14 mouse cellular contexts compared by ENCODE assay signal in genomic region chr12:102601847-102602246, GRCm38 (mm10). TPM values are rescaled to one million over a fixed set of nuclear protein-coding genes. Genes with fewer than 3 reads are reported as not detected.
DNase-seq lines count a peak whose midpoint lies in the region; ATAC-seq lines count a peak whose summit lies in the region.
"Had no signal": no experiment of that assay in that cellular context is flagged by ENCODE, and none has a peak within 500 bp of the region (broad histone marks: within the 10 kb centered on the region; RNA-seq: fewer than 3 reads in every experiment).

No protein-coding gene starts in this region.

- H3K36me3 ChIP-seq in embryonic facial prominence, embryonic 12.5 days = peaks cover 5% of the 10 kb centered on the region; the same call in 1 of the 2 replicates
- H3K36me3 ChIP-seq in hindbrain, embryonic 14.5 days (replicated peaks; ENCODE audit: control insufficient read depth, insufficient read depth) = no peaks in the 10 kb centered on the region
- no peaks in the 10 kb centered on the region for H3K36me3 ChIP-seq in midbrain, embryonic 14.5 days (ENCODE audit: control insufficient read depth, insufficient read depth, low read length)

- WGBS in embryonic facial prominence, embryonic 12.5 days = 21% methylated on average over 8 of the region's 8 CpGs
- WGBS in hindbrain, embryonic 14.5 days = 29% methylated on average over 8 of the region's 8 CpGs
- 25% methylated on average over 8 of the region's 8 CpGs for WGBS in midbrain, embryonic 14.5 days

- ATAC-seq in embryonic facial prominence, embryonic 12.5 days (ENCODE audit: insufficient number of reproducible peaks, insufficient read depth, low FRiP score, low TSS enrichment) = no peak
- ATAC-seq in hindbrain, embryonic 14.5 days (ENCODE audit: low FRiP score) = no peak
- no peak for ATAC-seq in midbrain, embryonic 14.5 days (ENCODE audit: low FRiP score, low TSS enrichment)
- no peak for ATAC-seq in monocyte, adult 5-6 weeks (replicated peaks; ENCODE audit: insufficient number of reproducible peaks, low FRiP score, low TSS enrichment, poor library complexity, severe bottlenecking)
- ATAC-seq: activated CD4-positive, CD25-positive, alpha-beta regulatory T cell, adult 4 months had no signal

- H3K27me3 ChIP-seq in embryonic facial prominence, embryonic 12.5 days = no peaks in the 10 kb centered on the region
- no peaks in the 10 kb centered on the region for H3K27me3 ChIP-seq in hindbrain, embryonic 14.5 days (ENCODE audit: control insufficient read depth, insufficient read depth, low read length)
- no peaks in the 10 kb centered on the region for H3K27me3 ChIP-seq in midbrain, embryonic 14.5 days (ENCODE audit: control insufficient read depth, insufficient read depth, low read length)

- peaks cover 33% of the 10 kb centered on the region for H3K4me1 ChIP-seq in embryonic facial prominence, embryonic 12.5 days
- peaks cover 15% of the 10 kb centered on the region; the same call in 1 of the 2 replicates for H3K4me1 ChIP-seq in hindbrain, embryonic 14.5 days (replicated peaks; ENCODE audit: control insufficient read depth, insufficient read depth, low read length)
- H3K4me1 ChIP-seq in midbrain, embryonic 14.5 days (ENCODE audit: control insufficient read depth, insufficient read depth, low read length) = peaks cover 17% of the 10 kb centered on the region; the same call in 1 of the 2 replicates

- H3K4me2 ChIP-seq in embryonic facial prominence, embryonic 12.5 days (replicated peaks) = no peak overlapping the region
- no peak overlapping the region for H3K4me2 ChIP-seq in hindbrain, embryonic 14.5 days (replicated peaks)
- H3K4me2 ChIP-seq in midbrain, embryonic 14.5 days (ENCODE audit: low read length) = no peak overlapping the region
- H3K4me2 ChIP-seq: heart, embryonic 11.5 days had no signal

- H3K4me3 ChIP-seq in embryonic facial prominence, embryonic 12.5 days = no peak overlapping the region
- no peak overlapping the region for H3K4me3 ChIP-seq in hindbrain, embryonic 14.5 days (replicated peaks; ENCODE audit: low read length)
- no peak overlapping the region for H3K4me3 ChIP-seq in midbrain, embryonic 14.5 days (replicated peaks; ENCODE audit: low read depth, low read length)
- H3K4me3 ChIP-seq: gastrocnemius, adult 2 months had no signal

- no peak overlapping the region for H3K9ac ChIP-seq in embryonic facial prominence, embryonic 12.5 days
- H3K9ac ChIP-seq in hindbrain, embryonic 14.5 days = 0 out of 2 replicates have a peak overlapping the region, but pooled peaks have one; percentile 3
- no peak overlapping the region for H3K9ac ChIP-seq in midbrain, embryonic 14.5 days (replicated peaks; ENCODE audit: low read length)

- 0 out of 2 replicates have a peak, but pooled peaks cover 4% of the 10 kb centered on the region for H3K9me3 ChIP-seq in embryonic facial prominence, embryonic 12.5 days
- no peaks in the 10 kb centered on the region for H3K9me3 ChIP-seq in hindbrain, embryonic 14.5 days (ENCODE audit: control insufficient read depth, low read length)
- H3K9me3 ChIP-seq in midbrain, embryonic 14.5 days (ENCODE audit: control insufficient read depth, low read length) = no peaks in the 10 kb centered on the region

- peak overlapping the region; percentile 58 for H3K27ac ChIP-seq in embryonic facial prominence, embryonic 12.5 days
- no peak overlapping the region for H3K27ac ChIP-seq in hindbrain, embryonic 14.5 days
- peak overlapping the region; percentile 6; the same call in 1 of the 2 replicates for H3K27ac ChIP-seq in midbrain, embryonic 14.5 days (replicated peaks; ENCODE audit: low read depth, low read length)
- H3K27ac ChIP-seq: gastrocnemius, adult 2 months had no signal

- peak; percentile 45 for DNase-seq in cerebellum, adult 9-11 months
- no peak for DNase-seq in cerebellum, adult 11 months
- DNase-seq in hindbrain, embryonic 14.5 days (ENCODE audit: low spot score) = no peak
- DNase-seq in midbrain, embryonic 14.5 days = no peak
- DNase-seq in spleen, postnatal 4 days (ENCODE audit: low spot score in 2 of 2) = no peak
- no peak for DNase-seq in T-cell, adult 2 months (ENCODE audit: low spot score)
- DNase-seq: gastrocnemius, adult 2 months; kidney, postnatal 4 days had no signal

RNA-seq across cellular contexts. Expression of gene Chga, which starts 47.1 kb away (rescaled TPM):
- 10.1 and 12.2 TPM in 2 replicates for polyA plus RNA-seq in embryonic facial prominence, embryonic 12.5 days (2016; fragmentation: Nextera tagmentation; extraction: Ambion mirVana)
- 109 and 123 TPM in 2 replicates for polyA plus RNA-seq in hindbrain, embryonic 14.5 days (2014; fragmentation: Nextera tagmentation; extraction: Ambion mirVana)
- 92.7 and 116 TPM in 2 replicates for polyA plus RNA-seq in midbrain, embryonic 14.5 days (2014; fragmentation: Nextera tagmentation; extraction: Ambion mirVana)
- not detected in 3 replicates for total RNA-seq in monocyte, adult 5-6 weeks (2017)
- total RNA-seq: common myeloid progenitor, adult 5-6 weeks; gastrocnemius, adult 2 months had no signal
- polyA plus RNA-seq: activated CD4-positive, CD25-positive, alpha-beta regulatory T cell, adult 4 months; G1E had no signal
